Mouse (Mus musculus): ENCODE measurements around the gene Dhrs3.

- TF ChIP-seq TBP (conservative IDR thresholded peaks at IDR 0.05; ENCODE audit: low read depth, low read length) (no peak), CTCF (conservative IDR thresholded peaks at IDR 0.05 in 1 of 2, IDR thresholded peaks at IDR 0.05 in 1 of 2; ENCODE audit: low read depth in 2 of 2, low read length in 2 of 2) (no peak), HCFC1 (IDR thresholded peaks at IDR 0.05; ENCODE audit: low read depth, low read length) (no peak), GABPA (IDR thresholded peaks at IDR 0.05; ENCODE audit: insufficient replicate concordance, low read depth, low read length) (no peak), POLR2A (IDR thresholded peaks at IDR 0.05; ENCODE audit: low read depth, low read length) (no peak), RCOR1 (conservative IDR thresholded peaks at IDR 0.05; ENCODE audit: low read depth, low read length) (no peak), MXI1 (IDR thresholded peaks at IDR 0.05; ENCODE audit: low read depth, low read length) (no peak), CHD2 (IDR thresholded peaks at IDR 0.05; ENCODE audit: low read length) (no peak), MEF2A (IDR thresholded peaks at IDR 0.05; ENCODE audit: borderline replicate concordance, low read depth, low read length) (no peak), EP300 (IDR thresholded peaks at IDR 0.05; ENCODE audit: low read length) (no peak), MAZ (IDR thresholded peaks at IDR 0.05; ENCODE audit: low read depth, low read length) (no peak), POLR2AphosphoS2 (IDR thresholded peaks at IDR 0.05; ENCODE audit: low read depth, low read length) (no peak)
Observed at GRCm38 (mm10) chr4:144969030-144969429, 76.4 kb downstream of the Dhrs3 start.
